Mouse (Mus musculus): ENCODE data around the gene Dpagt1. TPM values are rescaled to one million over a fixed set of nuclear protein-coding genes. Genes with fewer than 3 reads are reported as not detected.

Gene Dpagt1
- polyA plus RNA-seq, 1 experiment: 47.4 TPM

DNA sequence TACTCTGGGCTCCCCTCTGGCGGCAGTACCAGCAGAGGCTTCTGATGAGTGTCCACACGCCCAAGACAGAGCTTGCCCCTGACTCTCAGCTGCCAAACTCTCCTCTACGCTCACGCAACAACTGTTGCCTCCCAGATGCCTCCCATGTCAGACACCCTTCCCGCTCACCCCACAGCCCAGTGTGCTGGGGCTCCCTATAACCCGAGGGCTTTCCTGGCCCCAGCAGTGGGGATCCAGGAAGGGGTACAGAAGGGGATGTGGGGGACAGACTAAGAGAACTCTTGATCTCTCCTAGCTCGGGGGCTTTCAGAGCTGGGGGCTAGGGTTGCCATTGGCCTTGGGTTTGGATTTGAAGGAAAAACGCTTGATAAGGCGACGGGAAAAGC is 15.1 kb upstream of the Dpagt1 start:
- TF ChIP-seq POLR2A (IDR thresholded peaks at IDR 0.05; ENCODE audit: low read depth, low read length): no peak
- no peak for TF ChIP-seq CTCF (IDR thresholded peaks at IDR 0.05; ENCODE audit: extremely low read depth, insufficient read length, insufficient replicate concordance, low read depth, low read length)
- WGBS: 70% methylated on average over 10 of the region's 10 CpGs
- H3K27ac ChIP-seq (ENCODE audit: insufficient read depth, low read depth, low read length): no peak overlapping the region
- H3K4me1 ChIP-seq (ENCODE audit: control insufficient read depth, insufficient read depth, insufficient read length, low read length): no peaks in the 10 kb centered on the region
- peaks cover 58% of the 10 kb centered on the region for H3K36me3 ChIP-seq (ENCODE audit: control insufficient read depth, insufficient read depth, low read length)
- no peaks in the 10 kb centered on the region for H3K27me3 ChIP-seq (ENCODE audit: control insufficient read depth, insufficient read depth, low read length)
- H3K4me3 ChIP-seq (ENCODE audit: low read depth, low read length): 0 out of 2 replicates have a peak overlapping the region, but pooled peaks have one; percentile 0

DNA sequence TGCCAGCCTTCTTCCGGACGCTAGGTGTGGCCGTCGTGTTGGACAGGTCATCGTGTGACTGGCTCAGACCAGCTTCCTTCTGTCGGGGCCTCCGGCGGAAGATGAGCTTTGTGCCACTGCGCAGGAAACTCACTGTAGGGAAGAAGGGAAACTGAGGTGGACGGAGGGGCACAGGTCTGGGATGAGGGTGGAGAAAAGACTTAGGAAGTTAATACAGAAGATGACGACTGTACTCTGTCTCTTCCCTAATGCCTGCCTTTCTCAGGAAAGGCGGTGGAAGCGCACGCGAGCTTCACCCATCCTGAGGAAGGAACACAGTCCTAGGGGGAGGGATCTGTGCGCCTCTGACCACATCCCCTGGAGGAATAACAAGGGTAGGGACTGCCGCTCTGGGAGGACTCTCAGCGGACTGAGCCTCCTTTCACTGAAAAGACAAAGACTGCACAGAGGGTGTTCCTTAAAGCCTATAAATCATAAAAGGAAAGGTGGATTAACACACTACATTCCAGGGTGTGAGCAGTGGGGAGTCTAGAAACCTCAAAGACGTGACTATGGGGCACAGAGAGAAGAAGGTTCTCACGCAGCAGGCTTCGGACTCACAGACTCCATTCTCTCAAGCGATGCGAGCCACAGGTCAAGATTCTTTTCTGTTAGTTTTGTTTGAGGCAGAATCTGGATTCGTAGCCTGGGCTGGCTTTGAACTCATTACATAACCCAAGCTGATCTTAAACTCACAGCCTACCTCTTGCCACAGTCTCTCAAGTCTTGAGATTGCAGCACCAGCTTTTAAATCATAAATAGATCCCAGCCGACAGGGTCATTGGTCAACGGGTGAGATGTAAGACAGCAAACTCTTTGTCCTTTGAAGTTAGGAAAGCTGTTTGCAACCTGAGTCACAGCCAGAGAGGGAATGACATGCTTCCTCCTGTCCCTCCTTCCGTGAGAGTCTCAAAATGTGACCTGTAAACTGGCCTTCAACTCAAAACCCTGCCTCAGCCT is 14.4 kb upstream of the Dpagt1 start:
- Histone ChIP-seq H3K27ac (ENCODE audit: insufficient read depth, low read depth, low read length) (no peak overlapping the region), H3K4me3 (ENCODE audit: low read depth, low read length) (0 out of 2 replicates have a peak overlapping the region, but pooled peaks have one; percentile 0), H3K36me3 (ENCODE audit: control insufficient read depth, insufficient read depth, low read length) (peaks cover 65% of the 10 kb centered on the region), H3K4me1 (ENCODE audit: control insufficient read depth, insufficient read depth, insufficient read length, low read length) (no peaks in the 10 kb centered on the region), H3K27me3 (ENCODE audit: control insufficient read depth, insufficient read depth, low read length) (no peaks in the 10 kb centered on the region)
- WGBS: 65% methylated on average over 27 of the region's 27 CpGs
- TF ChIP-seq CTCF (IDR thresholded peaks at IDR 0.05; ENCODE audit: extremely low read depth, insufficient read length, insufficient replicate concordance, low read depth, low read length) (no peak), POLR2A (IDR thresholded peaks at IDR 0.05; ENCODE audit: low read depth, low read length) (no peak)

DNA sequence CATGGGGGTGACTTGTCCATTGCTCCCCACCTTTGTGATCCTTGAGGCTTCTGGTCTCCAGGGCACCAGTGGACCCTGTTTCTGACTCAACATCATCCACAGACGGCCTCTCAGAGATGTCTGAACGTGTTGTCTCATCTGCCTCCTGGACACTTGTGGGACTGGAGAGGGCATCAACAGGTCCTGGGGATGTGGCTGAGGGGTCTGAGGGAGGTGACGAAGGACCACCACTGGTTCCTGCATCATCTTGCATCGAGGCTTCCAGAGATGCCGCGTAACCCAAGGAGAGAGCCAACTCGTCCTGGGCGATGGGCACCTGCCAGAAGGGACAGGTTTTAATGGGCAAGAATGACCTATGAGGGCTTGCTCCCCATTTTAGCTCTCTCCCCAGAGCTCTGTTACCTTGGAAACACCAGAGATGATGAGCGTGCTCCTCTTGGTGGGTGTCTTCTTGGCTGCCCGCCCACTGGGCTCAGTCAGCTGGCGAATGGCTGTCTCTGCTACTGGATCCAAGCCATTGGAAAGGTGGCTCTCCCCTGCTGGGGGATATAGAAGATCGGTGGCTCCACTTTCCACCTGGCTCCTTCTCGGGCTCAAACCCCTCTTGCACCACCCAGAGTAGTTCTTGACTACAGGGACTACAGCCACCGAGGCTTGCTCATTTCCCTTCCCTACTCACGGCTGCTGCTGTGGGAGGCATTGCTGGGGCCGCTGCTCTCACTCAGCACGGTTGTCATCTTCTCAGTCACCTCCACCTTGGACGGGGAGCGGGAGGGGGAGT is 12.2 kb upstream of the Dpagt1 start:
- H3K27ac ChIP-seq (ENCODE audit: insufficient read depth, low read depth, low read length): no peak overlapping the region
- H3K36me3 ChIP-seq (ENCODE audit: control insufficient read depth, insufficient read depth, low read length): peaks cover 76% of the 10 kb centered on the region
- peaks cover 3% of the 10 kb centered on the region; the same call in 1 of the 2 replicates for H3K4me1 ChIP-seq (ENCODE audit: control insufficient read depth, insufficient read depth, insufficient read length, low read length)
- TF ChIP-seq POLR2A (IDR thresholded peaks at IDR 0.05; ENCODE audit: low read depth, low read length) (no peak), CTCF (IDR thresholded peaks at IDR 0.05; ENCODE audit: extremely low read depth, insufficient read length, insufficient replicate concordance, low read depth, low read length) (no peak)
- no peak overlapping the region for H3K4me3 ChIP-seq (ENCODE audit: low read depth, low read length)
- WGBS: 90% methylated on average over 19 of the region's 19 CpGs
- H3K27me3 ChIP-seq (ENCODE audit: control insufficient read depth, insufficient read depth, low read length): no peaks in the 10 kb centered on the region

DNA sequence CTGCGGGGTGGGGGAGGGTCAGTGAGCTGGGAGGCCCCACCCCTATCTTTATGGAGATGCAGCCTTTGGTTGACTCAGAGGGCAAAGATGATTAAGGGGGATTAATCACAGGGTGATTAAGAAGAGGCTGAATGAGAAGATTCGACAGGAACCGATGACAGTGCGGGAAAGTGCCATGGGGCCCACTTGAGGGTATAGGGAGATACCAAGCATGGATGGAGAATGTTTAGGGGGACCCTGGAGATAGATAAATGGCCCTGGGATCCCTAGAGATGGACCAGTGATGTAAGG is 11.6 kb upstream of the Dpagt1 start:
- H3K27ac ChIP-seq (ENCODE audit: insufficient read depth, low read depth, low read length): no peak overlapping the region
- H3K4me1 ChIP-seq (ENCODE audit: control insufficient read depth, insufficient read depth, insufficient read length, low read length): peaks cover 3% of the 10 kb centered on the region; the same call in 1 of the 2 replicates
- H3K36me3 ChIP-seq (ENCODE audit: control insufficient read depth, insufficient read depth, low read length): peaks cover 76% of the 10 kb centered on the region
- no peaks in the 10 kb centered on the region for H3K27me3 ChIP-seq (ENCODE audit: control insufficient read depth, insufficient read depth, low read length)
- WGBS: 76% methylated on average over 4 of the region's 4 CpGs
- no peak overlapping the region for H3K4me3 ChIP-seq (ENCODE audit: low read depth, low read length)
- TF ChIP-seq POLR2A (IDR thresholded peaks at IDR 0.05; ENCODE audit: low read depth, low read length) (no peak), CTCF (IDR thresholded peaks at IDR 0.05; ENCODE audit: extremely low read depth, insufficient read length, insufficient replicate concordance, low read depth, low read length) (no peak)

DNA sequence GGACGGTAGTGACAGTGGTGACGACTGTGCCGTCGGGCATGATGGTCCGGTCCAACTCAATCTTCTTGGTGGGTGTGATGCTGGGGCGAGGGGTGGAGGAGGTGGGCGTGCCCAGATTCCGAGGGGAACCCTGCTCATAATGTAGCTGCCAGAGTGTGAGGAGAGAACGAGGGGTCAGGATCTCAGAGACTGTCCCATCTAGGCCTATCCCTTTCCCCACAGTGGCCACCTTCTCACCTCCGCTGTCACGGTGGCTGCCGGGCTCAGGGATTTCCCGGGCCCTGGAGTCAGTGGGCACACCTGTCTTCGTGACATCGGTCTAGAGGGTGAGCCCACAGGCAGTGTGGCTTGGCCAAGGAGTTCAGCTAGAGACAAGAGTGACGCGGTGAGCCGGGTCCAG is 10.9 kb upstream of the Dpagt1 start:
- H3K27ac ChIP-seq (ENCODE audit: insufficient read depth, low read depth, low read length): no peak overlapping the region
- no peak for TF ChIP-seq POLR2A (IDR thresholded peaks at IDR 0.05; ENCODE audit: low read depth, low read length)
- no peak for TF ChIP-seq CTCF (IDR thresholded peaks at IDR 0.05; ENCODE audit: extremely low read depth, insufficient read length, insufficient replicate concordance, low read depth, low read length)
- peaks cover 3% of the 10 kb centered on the region; the same call in 1 of the 2 replicates for H3K4me1 ChIP-seq (ENCODE audit: control insufficient read depth, insufficient read depth, insufficient read length, low read length)
- no peaks in the 10 kb centered on the region for H3K27me3 ChIP-seq (ENCODE audit: control insufficient read depth, insufficient read depth, low read length)
- peaks cover 70% of the 10 kb centered on the region for H3K36me3 ChIP-seq (ENCODE audit: control insufficient read depth, insufficient read depth, low read length)
- 94% methylated on average over 18 of the region's 18 CpGs for WGBS
- no peak overlapping the region for H3K4me3 ChIP-seq (ENCODE audit: low read depth, low read length)

DNA sequence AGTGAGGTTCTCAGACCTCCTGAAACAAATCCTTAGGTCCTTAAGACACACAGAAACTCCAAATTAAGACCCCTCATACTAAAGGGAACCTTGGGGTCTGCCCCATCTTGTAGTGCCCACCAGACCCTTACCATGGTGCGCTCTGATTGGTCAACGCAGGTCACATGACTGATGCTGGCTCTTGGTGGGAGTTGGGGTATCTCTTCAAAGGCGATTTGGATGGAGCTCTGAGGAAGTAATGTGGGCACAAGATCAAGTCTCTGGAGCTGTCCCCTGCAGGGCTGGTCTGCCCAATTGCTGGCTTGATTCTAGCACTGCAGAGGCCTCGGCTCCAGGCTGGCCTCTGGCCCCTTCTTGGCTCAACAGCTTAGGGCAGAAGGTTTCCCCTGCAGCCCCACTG is 8.4 kb upstream of the Dpagt1 start:
- peaks cover 51% of the 10 kb centered on the region for H3K36me3 ChIP-seq (ENCODE audit: control insufficient read depth, insufficient read depth, low read length)
- H3K4me3 ChIP-seq (ENCODE audit: low read depth, low read length): peak overlapping the region; percentile 53
- H3K27me3 ChIP-seq (ENCODE audit: control insufficient read depth, insufficient read depth, low read length): no peaks in the 10 kb centered on the region
- no peak for TF ChIP-seq CTCF (IDR thresholded peaks at IDR 0.05; ENCODE audit: extremely low read depth, insufficient read length, insufficient replicate concordance, low read depth, low read length)
- no peak for TF ChIP-seq POLR2A (IDR thresholded peaks at IDR 0.05; ENCODE audit: low read depth, low read length)
- H3K27ac ChIP-seq (ENCODE audit: insufficient read depth, low read depth, low read length): peak overlapping the region; percentile 80
- WGBS: 85% methylated on average over 4 of the region's 4 CpGs
- peaks cover 3% of the 10 kb centered on the region; the same call in 1 of the 2 replicates for H3K4me1 ChIP-seq (ENCODE audit: control insufficient read depth, insufficient read depth, insufficient read length, low read length)
